Mouse (Mus musculus): Measurements from ENCODE around the gene Asic2. TPM values are rescaled to one million over a fixed set of nuclear protein-coding genes. Genes with fewer than 3 reads are reported as not detected.

Asic2 gene
- total RNA-seq, 2 experiments from 2014 or later: 73.7 to 79.1 TPM

DNA sequence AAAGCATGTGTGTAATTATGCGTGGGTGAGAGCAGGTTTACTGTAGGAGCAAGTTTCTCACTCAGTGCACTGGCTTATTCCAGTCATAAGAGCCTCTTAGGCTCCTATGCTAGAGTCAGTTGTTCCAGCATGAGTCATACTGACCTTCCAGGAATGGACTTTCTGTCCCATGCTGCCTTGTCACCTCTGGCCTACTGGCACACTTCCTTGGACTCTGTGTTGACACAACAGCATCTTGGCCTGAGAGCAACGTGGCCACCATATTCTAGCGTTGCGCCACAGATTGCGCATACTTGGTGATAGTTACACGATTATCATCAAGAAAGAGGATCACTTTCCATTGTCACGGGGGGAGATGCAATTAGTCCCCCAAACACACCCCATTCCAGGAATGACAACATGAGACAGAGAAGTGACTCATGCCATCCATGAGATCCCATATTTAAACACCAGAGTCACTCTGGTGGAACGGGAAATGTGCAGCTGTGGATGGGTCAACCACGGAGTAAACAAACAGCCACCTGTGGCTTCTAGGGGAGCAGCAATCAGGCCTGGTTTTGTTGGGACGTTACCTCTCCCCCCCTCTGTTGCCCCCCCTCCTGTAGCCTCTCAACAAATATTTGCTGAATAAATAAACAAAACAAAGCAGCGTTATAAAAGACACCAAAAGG is 1019.1 kb downstream of the Asic2 start:
- DNase-seq (ENCODE audit: low spot score in 2 of 2): no peak
- intact Hi-C loops (cut with DNase I): no loop called here

DNA sequence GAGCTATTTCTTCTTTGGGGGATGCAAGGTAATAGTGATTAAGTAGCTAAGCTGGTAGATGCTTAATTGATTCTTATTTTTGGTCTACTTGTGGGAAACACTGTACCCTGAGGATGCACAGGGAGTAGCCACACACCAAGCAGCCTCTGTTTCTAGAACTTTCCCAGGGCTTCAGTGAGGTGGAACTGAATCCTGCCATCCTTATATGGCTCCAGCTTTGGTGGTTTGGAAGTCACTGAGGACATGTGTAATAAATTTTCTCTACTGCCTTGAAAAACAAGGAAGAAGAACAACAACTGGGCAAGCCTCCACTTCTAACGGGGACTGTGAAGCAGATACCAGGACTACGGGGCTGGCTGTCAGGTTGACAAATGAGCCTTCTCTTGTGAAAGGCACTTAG is 1020.2 kb downstream of the Asic2 start:
- DNase-seq (ENCODE audit: low spot score in 2 of 2): no peak

DNA sequence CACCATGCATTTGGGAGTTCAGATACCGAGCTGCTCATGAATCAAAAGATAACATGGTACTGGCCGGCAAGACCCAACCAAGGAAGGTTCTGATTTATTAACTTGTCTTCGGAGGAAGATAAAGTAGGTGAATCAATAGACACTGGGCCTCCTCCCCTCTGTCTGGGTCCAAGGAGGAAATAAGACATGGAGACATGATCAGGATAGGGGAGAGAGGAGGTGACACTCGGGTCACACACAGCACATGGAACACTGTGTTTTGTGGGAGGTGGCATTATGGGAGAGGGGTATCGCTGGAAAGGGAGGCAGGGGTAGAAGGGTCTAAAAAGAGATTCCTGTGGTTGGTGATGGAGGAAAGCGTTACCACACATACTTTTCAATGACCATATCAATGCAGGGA is 1022.1 kb downstream of the Asic2 start:
- intact Hi-C loops (cut with DNase I): no loop called here

More for the DNA sequence above, 1020.2 kb downstream of the Asic2 start:
- intact Hi-C loops (cut with DNase I): no loop called here

DNA sequence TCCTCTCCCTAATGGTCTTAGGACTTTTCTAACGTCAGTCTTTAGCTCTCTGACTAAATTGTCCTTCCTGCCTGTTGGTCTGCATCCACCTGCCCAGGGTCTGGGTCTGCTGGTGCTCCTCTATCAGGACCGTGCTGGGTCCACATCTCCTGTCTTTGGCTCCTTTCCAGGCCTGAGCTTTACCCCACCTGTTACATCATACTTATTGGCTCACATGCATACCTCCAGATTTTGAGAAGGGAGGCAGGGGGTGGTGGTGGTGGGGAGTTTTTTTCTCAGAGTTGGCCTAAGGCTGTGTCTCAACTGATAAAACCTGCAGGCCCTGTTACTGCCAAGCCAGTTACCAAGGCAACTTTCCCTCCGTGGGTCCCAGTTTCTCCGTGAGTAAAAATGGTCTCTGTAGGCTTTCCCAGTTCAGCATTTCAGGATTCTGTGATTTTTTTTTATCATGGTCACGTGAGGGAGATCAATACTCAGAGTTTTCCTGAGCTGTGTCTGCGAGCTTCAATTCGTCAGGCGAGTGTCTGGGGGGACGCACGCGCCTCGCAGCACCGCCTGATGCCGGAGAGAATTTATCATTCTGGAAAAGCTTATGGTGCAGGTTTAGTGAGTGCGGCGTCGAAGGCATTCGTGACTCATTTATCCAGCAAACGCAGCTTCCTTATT is 1044.8 kb downstream of the Asic2 start:
- peak; percentile 46 to 61 for DNase-seq (ENCODE audit: low spot score in 2 of 2)
- intact Hi-C loops (cut with DNase I): no loop called here

More for the DNA sequence above, 1022.1 kb downstream of the Asic2 start:
- no peak for DNase-seq (ENCODE audit: low spot score in 2 of 2)

DNA sequence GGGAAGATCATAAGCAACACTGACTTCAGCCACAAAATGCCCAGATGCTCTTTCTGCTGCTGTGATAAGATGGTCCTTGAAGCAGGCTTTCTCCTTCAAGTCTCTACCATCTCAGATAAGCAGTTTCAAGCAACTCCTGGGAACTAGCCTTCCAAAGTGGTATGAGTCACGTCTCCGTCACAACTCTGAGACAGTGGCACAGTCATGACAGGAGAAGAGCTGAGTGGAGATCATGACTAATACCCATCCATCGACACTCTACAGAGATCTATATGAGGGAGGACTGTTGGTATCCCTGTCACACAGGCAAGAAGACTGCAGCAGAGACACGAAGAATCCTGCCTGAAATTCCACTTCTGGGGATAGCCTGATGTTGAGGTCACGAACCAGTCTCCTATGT is 1049.9 kb downstream of the Asic2 start:
- intact Hi-C loops (cut with DNase I): no loop called here
- no peak for DNase-seq (ENCODE audit: low spot score in 2 of 2)

DNA sequence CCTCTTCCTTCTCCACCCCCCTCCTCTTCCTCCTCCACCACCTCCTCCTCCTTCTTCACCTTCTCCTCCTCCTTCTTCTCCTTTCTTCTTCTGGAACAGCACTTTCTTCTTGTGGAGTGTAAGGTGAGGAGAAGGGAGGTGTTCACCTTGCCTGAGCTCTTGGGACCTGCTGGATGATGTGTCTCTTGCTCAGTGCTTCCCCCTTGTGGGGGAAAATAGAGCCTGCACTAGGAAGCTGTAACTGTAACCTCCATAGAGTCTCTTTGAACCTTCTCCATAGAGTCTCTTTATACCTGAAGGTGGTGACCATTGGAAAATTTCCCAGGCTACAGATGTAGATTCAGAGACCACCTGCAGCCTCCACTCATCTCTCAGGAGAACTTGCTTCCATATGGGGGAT is 1050.6 kb downstream of the Asic2 start:
- intact Hi-C loops (cut with DNase I): no loop called here
- no peak for DNase-seq (ENCODE audit: low spot score in 2 of 2)

DNA sequence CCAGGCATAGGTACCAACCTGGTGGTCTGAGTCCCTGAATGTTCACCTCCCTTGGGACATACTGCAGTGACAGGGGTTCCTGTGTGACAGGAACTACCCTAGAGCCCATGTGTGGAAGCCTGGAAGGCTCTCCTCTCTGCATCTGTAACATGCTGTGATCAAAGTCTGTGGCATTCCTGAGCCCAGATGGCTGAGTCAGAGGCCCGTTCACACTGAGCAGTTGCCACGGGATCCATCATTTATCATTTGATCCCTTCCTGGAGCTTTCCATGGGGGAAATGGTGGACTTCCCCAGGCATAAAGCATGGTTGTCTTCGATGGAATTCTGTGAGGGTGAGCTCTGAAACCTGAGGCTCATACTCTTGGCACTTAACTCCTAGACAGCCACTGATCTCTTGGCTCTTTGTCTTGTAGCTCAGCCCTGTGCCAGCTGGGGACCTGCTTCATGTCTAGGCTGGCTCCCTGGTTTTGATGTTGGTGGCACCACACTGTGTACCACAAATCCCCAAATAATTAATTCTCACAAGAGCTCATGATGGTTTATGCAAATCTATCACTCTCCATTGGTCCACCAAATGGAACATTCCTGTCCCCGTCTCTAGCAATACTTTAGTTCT is 1054.7 kb downstream of the Asic2 start:
- DNase-seq (ENCODE audit: low spot score in 2 of 2): no peak
- intact Hi-C loops (cut with DNase I): no loop called here

DNA sequence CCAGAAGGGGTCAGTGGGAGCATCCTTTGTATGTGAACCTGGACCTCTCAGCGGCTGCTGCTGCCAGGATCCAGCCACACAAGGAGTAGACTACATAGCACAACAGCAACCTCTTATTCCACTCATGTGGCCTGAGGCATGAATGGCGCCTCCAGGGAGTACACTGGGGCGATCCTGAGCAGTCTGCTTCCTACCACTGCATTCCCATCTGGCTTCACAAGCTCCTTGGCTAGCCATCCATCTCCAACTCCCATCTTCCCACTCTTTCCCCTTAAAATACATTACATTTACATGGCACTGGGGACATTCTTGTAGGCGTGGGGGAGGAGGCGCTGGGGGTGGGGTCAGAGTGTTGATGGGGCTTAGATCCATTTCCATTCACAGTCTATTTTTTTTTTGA is 1055.5 kb downstream of the Asic2 start:
- peak in 1 of 2 experiments; percentile 56 for DNase-seq (ENCODE audit: low spot score in 2 of 2)
- intact Hi-C loops (cut with DNase I): no loop called here

DNA sequence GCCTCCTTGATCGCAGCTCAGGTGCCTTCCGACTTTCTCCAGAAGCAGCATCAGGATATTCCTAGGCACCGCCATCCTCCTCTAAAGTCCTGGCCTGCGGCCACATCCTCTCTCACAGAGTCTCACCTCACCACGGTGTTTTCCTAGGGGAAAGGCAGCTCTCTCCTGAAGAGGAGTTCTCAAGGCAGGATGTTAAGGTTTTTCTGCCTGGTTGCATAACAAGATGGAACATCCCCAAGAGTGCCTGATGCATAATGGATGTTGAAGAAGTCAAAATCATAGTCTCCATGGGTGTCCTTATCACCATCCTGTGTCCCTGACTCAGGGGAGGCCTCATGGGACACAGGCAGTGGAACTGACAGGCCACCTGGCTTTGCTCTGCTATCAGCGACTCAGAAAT is 1060.4 kb downstream of the Asic2 start:
- intact Hi-C loops (cut with DNase I): loop anchor here (5.0 kb wide), 2 partner anchors 244 to 469 kb away; no protein-coding TSS in a partner anchor
- peak; percentile 49 to 57 for DNase-seq (ENCODE audit: low spot score in 2 of 2)

DNA sequence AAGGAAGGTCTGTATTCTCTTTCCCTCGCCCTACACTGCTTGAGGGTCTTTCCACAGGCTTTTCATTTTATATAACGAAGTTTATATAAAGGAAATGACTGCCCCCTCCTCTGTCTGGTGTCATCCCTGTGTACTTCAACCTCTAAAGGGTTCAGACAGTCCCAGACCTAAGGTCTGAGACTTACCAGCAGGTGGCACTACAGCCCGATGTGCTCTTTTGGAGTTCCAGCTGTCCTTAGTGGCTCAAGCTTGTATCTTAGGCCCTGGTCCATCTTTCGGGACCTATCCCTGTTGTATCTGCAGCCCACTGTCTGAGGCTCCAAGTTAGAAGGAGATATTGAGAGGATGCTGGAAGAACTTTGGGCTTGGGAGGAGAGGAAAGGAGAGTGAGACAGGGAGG is 1061.8 kb downstream of the Asic2 start:
- DNase-seq (ENCODE audit: low spot score in 2 of 2): peak; percentile 58 to 63
- intact Hi-C loops (cut with DNase I): loop anchor here (5.0 kb wide), 2 partner anchors 246 to 471 kb away; no protein-coding TSS in a partner anchor

DNA sequence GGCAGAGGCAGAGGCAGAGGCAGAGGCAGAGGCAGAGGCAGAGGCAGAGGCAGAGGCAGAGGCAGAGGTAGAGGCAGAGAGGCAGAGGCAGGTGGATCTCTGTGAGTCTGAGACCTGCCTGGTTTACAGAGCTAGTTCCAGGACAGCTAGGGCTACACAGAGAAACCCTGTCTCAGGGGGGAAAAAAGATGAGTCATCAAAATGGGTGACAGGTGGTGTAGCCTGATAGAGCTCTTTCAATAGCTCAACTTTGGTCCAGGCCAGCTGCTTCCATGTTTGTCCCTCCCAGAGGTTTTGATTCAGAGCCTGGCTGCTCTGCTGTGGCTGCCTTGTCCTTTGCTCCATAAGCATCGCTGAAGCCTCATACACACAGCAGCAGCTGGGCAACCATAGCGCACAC is 1063.7 kb downstream of the Asic2 start:
- intact Hi-C loops (cut with DNase I): no loop called here
- DNase-seq (ENCODE audit: low spot score in 2 of 2): no peak

DNA sequence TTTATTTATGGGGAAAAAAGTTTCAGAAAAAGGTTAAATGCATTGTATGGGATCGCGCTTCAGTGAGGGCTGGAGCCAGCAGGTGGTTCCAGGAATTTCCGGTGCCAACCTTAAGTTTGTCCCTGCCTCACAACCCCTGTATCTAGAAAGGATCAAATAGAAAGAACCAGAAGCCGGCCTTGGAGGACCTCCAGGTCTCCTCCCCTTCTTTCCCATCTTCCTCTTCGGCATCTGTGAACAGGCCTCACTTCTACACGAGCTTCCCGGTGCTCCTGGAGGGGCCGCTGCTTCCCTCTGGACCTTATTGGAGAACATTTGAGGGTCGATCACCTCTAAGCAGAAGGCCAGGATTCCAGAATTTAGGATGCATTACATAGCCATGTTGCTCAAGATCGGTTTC is 1064.8 kb downstream of the Asic2 start:
- no peak for DNase-seq (ENCODE audit: low spot score in 2 of 2)
- intact Hi-C loops (cut with DNase I): no loop called here

DNA sequence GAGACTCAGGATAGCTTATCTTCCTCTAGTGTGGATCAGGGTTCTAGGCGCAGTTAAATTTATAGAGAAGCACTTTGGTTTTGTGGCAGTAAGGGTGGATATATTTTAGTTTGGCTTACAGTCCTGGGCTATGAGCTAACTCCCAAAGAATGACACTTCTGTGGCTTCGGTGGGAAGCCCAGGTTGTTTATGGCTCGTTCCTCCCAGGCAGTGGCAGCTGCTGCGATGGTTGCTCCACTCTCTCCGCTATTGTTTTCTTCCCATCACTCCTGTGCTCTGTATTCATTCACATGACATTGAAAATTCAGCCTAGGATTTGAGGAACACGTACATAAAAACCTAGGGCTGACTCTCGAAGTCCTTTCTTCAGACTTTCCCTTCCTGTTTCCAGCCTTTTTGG is 1065.6 kb downstream of the Asic2 start:
- intact Hi-C loops (cut with DNase I): no loop called here
- DNase-seq (ENCODE audit: low spot score in 2 of 2): no peak

DNA sequence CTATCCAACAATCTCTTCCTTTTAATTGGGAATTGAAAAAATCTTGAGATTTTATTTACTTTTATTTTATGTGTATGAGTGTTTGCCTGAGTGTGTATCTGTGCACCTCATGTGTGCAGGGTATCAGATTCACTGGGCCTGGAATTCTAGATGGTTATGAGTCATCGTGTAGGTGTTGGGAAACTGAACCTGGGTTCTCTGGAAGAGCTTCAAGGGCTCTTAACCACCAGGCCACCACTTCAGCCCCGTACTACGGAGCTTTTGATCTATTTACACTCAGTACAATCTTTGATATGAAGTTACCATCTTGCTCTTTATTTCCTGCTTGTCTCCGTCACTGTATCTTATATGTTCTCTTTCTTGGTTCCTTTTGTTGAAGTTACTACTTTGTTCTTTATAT is 1067.7 kb downstream of the Asic2 start:
- intact Hi-C loops (cut with DNase I): no loop called here
- no peak for DNase-seq (ENCODE audit: low spot score in 2 of 2)

DNA sequence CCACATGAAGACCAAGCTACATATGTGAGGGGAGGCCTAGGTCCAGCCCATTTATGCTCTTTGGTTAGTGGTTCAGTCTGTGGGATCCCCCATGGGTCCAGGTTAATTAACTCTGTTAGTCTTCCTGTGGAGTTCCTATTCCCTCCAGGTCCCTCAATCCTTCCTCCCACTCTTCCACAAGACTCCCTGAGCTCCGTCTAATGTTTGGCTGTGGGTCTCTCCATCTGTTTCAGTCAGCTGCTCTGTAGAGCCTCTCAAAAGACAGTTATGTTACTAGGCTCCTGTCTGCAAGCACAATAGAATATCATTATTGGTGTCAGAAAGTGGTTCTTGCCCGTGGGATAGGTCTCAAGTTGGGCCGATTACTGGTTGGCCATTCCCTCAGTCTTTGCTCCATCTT is 1072.4 kb downstream of the Asic2 start:
- intact Hi-C loops (cut with DNase I): no loop called here
- no peak for DNase-seq (ENCODE audit: low spot score in 2 of 2)

DNA sequence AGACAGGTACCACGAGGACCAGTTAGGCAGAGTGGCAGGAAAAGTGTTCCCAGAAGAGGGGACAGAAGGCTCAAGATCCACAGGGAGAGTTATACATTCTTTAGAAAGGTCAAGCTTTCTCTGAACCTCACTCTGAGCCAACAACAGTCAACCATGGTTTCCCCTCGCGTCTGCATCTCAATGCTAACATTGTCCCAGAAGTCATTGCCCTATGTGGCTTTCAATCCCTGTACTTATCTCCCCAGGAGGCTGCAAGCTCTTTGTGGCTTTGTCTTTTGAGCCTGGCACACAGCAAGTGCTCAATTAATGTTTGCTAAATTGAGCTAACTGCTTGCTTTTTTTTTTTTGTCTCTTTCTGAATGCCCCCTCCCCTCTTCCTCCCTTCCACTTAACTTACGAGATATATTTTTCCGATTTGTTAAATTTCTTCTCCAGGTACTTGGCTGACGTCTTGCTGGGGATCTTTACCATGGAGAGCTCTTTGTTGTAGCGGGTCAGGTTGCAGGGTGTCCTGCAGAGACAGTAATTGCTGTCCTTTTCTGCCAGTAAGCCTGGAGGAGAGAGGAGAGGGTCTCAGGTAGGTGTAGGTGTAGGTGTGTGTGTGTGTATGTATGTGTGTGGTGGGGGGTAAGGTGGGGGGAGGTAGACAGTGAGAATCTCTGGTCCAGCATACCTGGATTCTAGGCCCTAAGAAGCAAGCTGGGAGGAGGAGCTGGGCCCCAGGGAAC is 1078.8 kb downstream of the Asic2 start:
- intact Hi-C loops (cut with DNase I): no loop called here
- no peak for DNase-seq (ENCODE audit: low spot score in 2 of 2)

DNA sequence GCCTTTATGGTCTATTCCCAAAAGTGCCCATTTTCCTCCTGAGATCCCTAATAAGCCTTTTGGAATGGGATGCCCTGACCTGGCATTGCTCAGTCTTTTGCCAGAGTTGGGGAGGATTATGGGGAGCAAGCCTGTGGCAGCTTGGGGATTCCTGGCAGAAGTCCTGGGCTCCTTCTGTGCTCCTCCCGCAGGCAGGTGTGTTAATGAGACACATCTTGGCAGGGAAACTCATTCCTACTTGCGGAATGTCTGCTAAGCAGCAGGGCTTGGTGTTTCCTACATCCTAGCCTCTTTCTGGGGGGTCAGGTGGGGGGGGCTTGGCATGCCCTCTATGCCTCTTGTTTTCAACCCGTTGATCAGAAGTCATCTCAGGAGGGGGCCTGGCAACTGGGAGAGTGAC is 1081.2 kb downstream of the Asic2 start:
- intact Hi-C loops (cut with DNase I): no loop called here
- no peak for DNase-seq (ENCODE audit: low spot score in 2 of 2)

DNA sequence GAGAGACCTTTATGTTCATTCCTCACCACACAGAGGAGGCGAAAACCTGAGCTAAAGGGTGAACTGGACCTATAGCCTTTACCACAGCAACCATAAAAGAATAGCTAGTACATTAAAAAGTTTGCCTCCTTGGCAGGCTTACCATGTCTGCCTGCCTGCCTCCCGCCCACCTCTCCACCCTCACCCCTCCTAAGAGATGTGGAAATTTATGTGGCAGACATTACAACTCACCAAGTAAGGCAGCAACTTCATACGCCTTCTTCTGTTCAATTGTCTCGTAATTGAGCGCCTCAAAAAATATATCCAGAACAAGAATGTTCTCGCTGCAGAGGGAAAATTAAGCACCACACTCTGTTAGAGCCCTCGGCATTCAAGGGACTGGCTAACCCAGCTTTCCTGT is 1081.9 kb downstream of the Asic2 start:
- no peak for DNase-seq (ENCODE audit: low spot score in 2 of 2)
- intact Hi-C loops (cut with DNase I): no loop called here

DNA sequence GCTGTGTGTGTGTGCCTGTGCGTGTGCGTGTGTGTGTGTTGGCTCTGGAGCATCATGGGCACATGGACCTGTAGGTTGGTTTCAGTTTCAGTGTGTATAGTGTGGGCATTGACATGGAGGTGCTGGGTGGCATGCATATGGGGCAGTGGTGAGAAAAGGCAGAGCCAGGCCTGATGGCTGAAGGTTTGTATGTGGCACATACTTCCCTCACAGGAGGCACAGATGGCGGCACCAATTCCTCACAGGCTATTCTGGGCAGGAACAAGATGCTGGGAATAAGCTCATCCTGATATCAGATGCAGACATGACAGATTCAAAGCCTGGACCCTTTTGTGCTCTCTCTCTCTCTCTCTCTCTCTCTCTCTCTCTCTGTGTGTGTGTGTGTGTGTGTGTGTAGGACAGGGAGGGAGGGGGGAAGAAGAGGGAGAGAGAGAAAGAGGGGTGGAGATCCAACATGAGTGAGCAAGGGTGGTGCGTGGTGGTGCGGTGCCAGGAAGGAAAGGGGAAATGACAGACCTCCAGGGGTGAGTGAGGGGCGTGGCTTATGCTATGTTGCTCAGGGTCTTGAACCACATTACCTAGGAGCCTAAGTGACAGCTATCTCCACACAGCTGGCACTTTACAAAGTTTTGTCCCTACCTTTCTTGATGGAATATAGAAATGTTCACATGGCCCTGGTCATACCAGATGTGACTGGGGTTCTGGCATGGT is 1083.6 kb downstream of the Asic2 start:
- DNase-seq (ENCODE audit: low spot score in 2 of 2): peak in 1 of 2 experiments; percentile 47

More for the DNA sequence above, 1083.6 kb downstream of the Asic2 start:
- intact Hi-C loops (cut with DNase I): no loop called here
